9 mouse cellular contexts compared by ENCODE assay signal in the genomic region with DNA sequence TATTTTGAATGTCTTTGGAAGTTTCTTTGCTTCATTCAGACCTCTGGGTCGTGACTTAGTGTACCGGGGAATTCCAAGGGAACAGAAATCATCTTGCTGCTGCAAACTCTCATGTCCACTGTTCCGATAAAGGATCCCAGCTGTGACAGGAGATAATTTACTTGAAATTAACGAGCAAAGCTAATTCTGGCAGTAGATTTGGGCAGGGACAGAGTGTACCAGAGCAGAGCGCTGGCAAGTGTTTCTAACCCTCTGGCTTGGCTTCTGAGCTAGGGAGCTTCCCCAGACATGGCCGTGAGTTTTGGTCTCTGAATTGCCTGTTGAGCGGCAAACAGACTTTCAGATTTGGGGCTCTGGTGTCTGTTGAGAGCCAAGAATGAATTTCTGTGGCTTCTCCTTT. TPM values are rescaled to one million over a fixed set of nuclear protein-coding genes. Genes with fewer than 3 reads are reported as not detected.
DNase-seq lines count a peak whose midpoint lies in the region; ATAC-seq and TF ChIP-seq lines count a peak whose summit lies in the region.
"Had no signal": no experiment of that assay in that cellular context is flagged by ENCODE, and none has a peak within 500 bp of the region (broad histone marks: within the 10 kb centered on the region; RNA-seq: fewer than 3 reads in every experiment).

No protein-coding gene starts in this region.

- H3K4me2 ChIP-seq in intestine, postnatal 0 days (replicated peaks; ENCODE audit: low read depth) = no peak overlapping the region
- H3K4me2 ChIP-seq: midbrain, embryonic 13.5 days had no signal

- no peaks in the 10 kb centered on the region for H3K9me3 ChIP-seq in intestine, postnatal 0 days (ENCODE audit: control insufficient read depth)
- H3K9me3 ChIP-seq: midbrain, embryonic 13.5 days had no signal

- H3K4me1 ChIP-seq in intestine, postnatal 0 days (replicated peaks; ENCODE audit: control insufficient read depth, insufficient read depth, low read length) = no peaks in the 10 kb centered on the region

- ATAC-seq in intestine, postnatal 0 days = no peak
- ATAC-seq: midbrain, embryonic 13.5 days had no signal

- intact Hi-C loops in left cerebral cortex, postnatal 14 days (cut with DNase I) = no loop called here
- intact Hi-C loops in left cerebral cortex, postnatal 10 days (cut with DNase I) = no loop called here

- TF ChIP-seq CTCF in intestine, postnatal 0 days (IDR thresholded peaks at IDR 0.05; ENCODE audit: low read depth) = no peak

- H3K9ac ChIP-seq in intestine, postnatal 0 days (ENCODE audit: low read depth, low read length) = no peak overlapping the region
- H3K9ac ChIP-seq: midbrain, embryonic 13.5 days had no signal

- no peak overlapping the region for H3K27ac ChIP-seq in intestine, postnatal 0 days (ENCODE audit: low read depth, low read length)
- H3K27ac ChIP-seq: midbrain, embryonic 13.5 days had no signal

- 65% methylated on average over 7 of the region's 7 CpGs for WGBS in intestine, postnatal 0 days

- DNase-seq in left cerebral cortex, postnatal 14 days (ENCODE audit: low spot score in 2 of 2) = peak; percentile 23 to 31
- no peak for DNase-seq in left cerebral cortex, postnatal 10 days (ENCODE audit: extremely low spot score in 1 of 2, low spot score in 2 of 2)
- peak; percentile 70 for DNase-seq in gastrocnemius, postnatal 25 days
- DNase-seq in kidney, adult 8-10 months = peak; percentile 27 to 33
- DNase-seq in lung, postnatal 14 days = peak; percentile 57
- DNase-seq in layer of hippocampus, adult 9-11 months = no peak
- DNase-seq: right cerebral cortex, adult 18-20 months had no signal

- no peaks in the 10 kb centered on the region for H3K36me3 ChIP-seq in intestine, postnatal 0 days (ENCODE audit: control insufficient read depth, insufficient read depth)
- H3K36me3 ChIP-seq: midbrain, embryonic 13.5 days had no signal

- no peaks in the 10 kb centered on the region for H3K27me3 ChIP-seq in intestine, postnatal 0 days (replicated peaks; ENCODE audit: control insufficient read depth, insufficient read depth, low read length)
- H3K27me3 ChIP-seq: midbrain, embryonic 13.5 days had no signal

- no peak overlapping the region for H3K4me3 ChIP-seq in intestine, postnatal 0 days (ENCODE audit: low read depth, low read length)
- H3K4me3 ChIP-seq: midbrain, embryonic 13.5 days had no signal

RNA-seq across cellular contexts. Expression of gene Fam180a, which starts 23.8 kb away (rescaled TPM):
- 1 to 10 TPM; 5.5 to 7.4 TPM for total RNA-seq in left cerebral cortex, postnatal 14 days (2021)
- 1 to 10 TPM; 4.9 to 6.4 TPM for total RNA-seq in left cerebral cortex, postnatal 10 days (2021)
- under 1 TPM; 0.32 to 0.56 TPM for total RNA-seq in gastrocnemius, postnatal 25 days (2021)
- polyA plus RNA-seq in intestine, postnatal 0 days (2015; fragmentation: Nextera tagmentation; extraction: Ambion mirVana) = 1.5 and 1.9 TPM in 2 replicates

RNA-seq across cellular contexts. Expression of gene Slc13a4, which starts 41.9 kb away (rescaled TPM):
- total RNA-seq in left cerebral cortex, postnatal 14 days (2021) = 10 to 100 TPM; 11.1 to 13.9 TPM
- 10 to 100 TPM; 10.5 TPM for total RNA-seq in left cerebral cortex, postnatal 10 days (2021)
- under 1 TPM; 0.18 to 0.27 TPM for total RNA-seq in gastrocnemius, postnatal 25 days (2021)
- polyA plus RNA-seq in intestine, postnatal 0 days (2015; fragmentation: Nextera tagmentation; extraction: Ambion mirVana) = 0.72 and 0.76 TPM in 2 replicates

Comparison
In these comparisons a context has a peak if more than half of its experiments do, and no peak if none do; other contexts are left out.
1. DNase-seq: peak in left cerebral cortex, postnatal 14 days (2 of 2), gastrocnemius, postnatal 25 days (single experiment), kidney, adult 8-10 months (2 of 2) and lung, postnatal 14 days (single experiment); none in left cerebral cortex, postnatal 10 days (0 of 2) and layer of hippocampus, adult 9-11 months (single experiment).
2. RNA of gene Slc13a4, which starts 41.9 kb away (total RNA-seq): 11.1 to 13.9 TPM in left cerebral cortex, postnatal 14 days and 10.5 TPM in left cerebral cortex, postnatal 10 days; 0.18 to 0.27 TPM in gastrocnemius, postnatal 25 days; every median in the first group is over 4 times any median in the second.